Mouse (Mus musculus) ES-Bruce4 (cell line): Measurements from ENCODE around the gene Glt1d1. TPM values are rescaled to one million over a fixed set of nuclear protein-coding genes. Genes with fewer than 3 reads are reported as not detected.

Experiments
- H3K27ac ChIP-seq: 2 replicates; pipeline ENCODE4 v1.5.1; 2012; ENCODE audit warnings: low read length, inconsistent platforms; ENCODE audit not compliant: insufficient read depth
- H3K27me3 ChIP-seq: 2 replicates; pipeline ENCODE4 v1.6.1; 2012; ENCODE audit warnings: mild to moderate bottlenecking, low read length, inconsistent platforms; ENCODE audit not compliant: control insufficient read depth, poor library complexity, insufficient read depth, severe bottlenecking
- H3K36me3 ChIP-seq: 2 replicates; pipeline ENCODE4 v1.6.1; 2012; ENCODE audit warnings: inconsistent platforms, mild to moderate bottlenecking, low read length, moderate library complexity; ENCODE audit not compliant: control insufficient read depth, poor library complexity, insufficient read depth, severe bottlenecking
- H3K4me1 ChIP-seq: one replicate; pipeline ENCODE4 v1.8.1; 2011; ENCODE audit warnings: low read length; ENCODE audit not compliant: control insufficient read depth, insufficient read depth
- H3K4me3 ChIP-seq: 2 replicates; pipeline ENCODE4 v1.5.1; 2011; ENCODE audit warnings: low read depth, mild to moderate bottlenecking, low read length
- H3K9ac ChIP-seq: 2 replicates; pipeline ENCODE4 v1.6.1; 2012; ENCODE audit warnings: low read depth, mild to moderate bottlenecking, inconsistent platforms; ENCODE audit not compliant: poor library complexity, severe bottlenecking
- H3K9me3 ChIP-seq: replicated peaks from 2 replicates; pipeline ENCODE4 v1.6.1; 2012; ENCODE audit warnings: mild to moderate bottlenecking, low read length, inconsistent platforms; ENCODE audit not compliant: control insufficient read depth, poor library complexity, insufficient read depth, severe bottlenecking
- CTCF ChIP-seq: IDR thresholded peaks from one replicate; pipeline ENCODE4 v1.8.1; 2011; ENCODE audit warnings: low read depth, low read length
- EP300 ChIP-seq: IDR thresholded peaks from 2 replicates; pipeline ENCODE4 v1.6.1; 2011; ENCODE audit warnings: low read depth, low read length; ENCODE audit not compliant: insufficient read depth
- POLR2A ChIP-seq: IDR thresholded peaks from one replicate; pipeline ENCODE4 v1.8.1; 2011; ENCODE audit warnings: low read length; ENCODE audit not compliant: insufficient read depth
- polyA plus RNA-seq: library from polyadenylated mRNA; stranded (reverse); fragments of >200 nt; gene quantifications from 2 replicates; pipeline ENCODE4 v1.2.4, GENCODE M21; 2011; ENCODE audit warnings: low read depth; ENCODE audit not compliant: missing spikeins, insufficient read depth, insufficient read length

The Glt1d1 gene
- polyA plus RNA-seq, 1 experiment: 22.8 TPM

DNA sequence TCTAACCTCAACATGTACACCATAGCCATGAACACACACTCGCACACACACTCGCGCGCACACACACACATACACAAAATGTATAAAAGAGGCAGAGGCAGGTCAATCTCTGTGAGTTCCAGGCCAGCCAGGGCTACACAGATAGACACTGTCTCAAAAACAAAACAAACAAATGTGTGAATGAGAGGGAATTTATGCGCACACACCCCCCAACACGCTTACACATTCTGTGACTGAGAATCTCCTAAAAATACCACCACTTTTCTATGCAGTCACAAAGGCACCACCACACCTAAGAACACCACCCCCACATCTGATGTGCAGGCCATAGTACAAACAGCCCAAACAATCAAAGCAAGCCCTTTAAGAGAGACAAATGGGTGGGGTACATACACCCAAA lies 19.7 kb upstream of the Glt1d1 start:
- no peak overlapping the region for H3K4me3 ChIP-seq
- H3K36me3 ChIP-seq: peaks cover 9% of the 10 kb centered on the region
- H3K4me1 ChIP-seq: peaks cover 3% of the 10 kb centered on the region
- no peak overlapping the region for H3K27ac ChIP-seq
- no peak overlapping the region for H3K9ac ChIP-seq
- H3K27me3 ChIP-seq: no peaks in the 10 kb centered on the region
- H3K9me3 ChIP-seq: no peaks in the 10 kb centered on the region
- TF ChIP-seq CTCF (no peak), POLR2A (no peak)

DNA sequence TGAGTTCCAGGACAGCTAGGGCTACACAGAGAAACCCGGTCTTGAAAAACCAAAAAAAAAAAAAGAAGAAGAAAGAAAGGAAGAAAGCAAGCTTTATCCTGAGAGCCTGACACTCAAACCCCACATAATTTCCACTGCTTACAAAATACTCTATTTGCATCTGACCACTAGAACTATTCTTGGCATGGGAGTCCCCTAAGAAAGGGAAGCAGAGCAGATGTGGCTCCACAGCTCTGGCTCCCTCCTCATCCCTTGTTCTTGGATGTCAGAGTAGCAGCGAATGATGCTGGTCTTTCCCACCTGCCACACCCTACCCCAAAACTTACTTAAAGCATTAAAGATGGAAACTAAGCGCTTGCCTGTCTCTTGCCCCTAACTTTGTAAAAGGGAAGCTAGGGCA lies 16.6 kb upstream of the Glt1d1 start:
- TF ChIP-seq CTCF: no peak
- TF ChIP-seq EP300: no peak
- TF ChIP-seq POLR2A: no peak
- Histone ChIP-seq H3K36me3 (no peaks in the 10 kb centered on the region), H3K4me3 (no peak overlapping the region), H3K9ac (peak overlapping the region; percentile 90; the same call in 1 of the 2 replicates), H3K27me3 (no peaks in the 10 kb centered on the region), H3K9me3 (no peaks in the 10 kb centered on the region), H3K4me1 (peaks cover 5% of the 10 kb centered on the region), H3K27ac (no peak overlapping the region)

DNA sequence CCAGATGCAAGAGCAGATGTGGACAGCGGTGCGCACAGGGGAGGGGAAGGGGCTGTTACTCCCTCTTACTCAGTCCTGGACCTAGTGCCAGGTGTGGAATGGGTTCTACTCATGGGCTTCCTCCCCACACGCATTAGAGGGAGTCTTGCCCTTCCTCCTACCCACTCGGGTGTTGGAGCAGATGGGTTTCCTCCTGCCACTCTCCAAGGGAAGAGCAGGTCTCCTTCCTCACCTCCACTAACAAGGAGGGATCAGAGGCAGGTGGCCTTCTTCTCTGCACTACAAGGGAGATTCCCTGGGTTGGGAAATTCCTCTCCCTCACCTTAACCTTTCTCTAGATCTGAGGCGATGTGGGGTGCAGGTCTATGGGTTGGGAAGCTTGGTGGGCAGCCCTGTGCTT lies 15.9 kb upstream of the Glt1d1 start:
- Histone ChIP-seq H3K4me3 (peak overlapping the region; percentile 91), H3K9me3 (no peaks in the 10 kb centered on the region), H3K9ac (peak overlapping the region; percentile 90), H3K4me1 (peaks cover 5% of the 10 kb centered on the region), H3K27me3 (no peaks in the 10 kb centered on the region), H3K27ac (no peak overlapping the region), H3K36me3 (no peaks in the 10 kb centered on the region)
- TF ChIP-seq POLR2A (no peak), EP300 (no peak), CTCF (no peak)

DNA sequence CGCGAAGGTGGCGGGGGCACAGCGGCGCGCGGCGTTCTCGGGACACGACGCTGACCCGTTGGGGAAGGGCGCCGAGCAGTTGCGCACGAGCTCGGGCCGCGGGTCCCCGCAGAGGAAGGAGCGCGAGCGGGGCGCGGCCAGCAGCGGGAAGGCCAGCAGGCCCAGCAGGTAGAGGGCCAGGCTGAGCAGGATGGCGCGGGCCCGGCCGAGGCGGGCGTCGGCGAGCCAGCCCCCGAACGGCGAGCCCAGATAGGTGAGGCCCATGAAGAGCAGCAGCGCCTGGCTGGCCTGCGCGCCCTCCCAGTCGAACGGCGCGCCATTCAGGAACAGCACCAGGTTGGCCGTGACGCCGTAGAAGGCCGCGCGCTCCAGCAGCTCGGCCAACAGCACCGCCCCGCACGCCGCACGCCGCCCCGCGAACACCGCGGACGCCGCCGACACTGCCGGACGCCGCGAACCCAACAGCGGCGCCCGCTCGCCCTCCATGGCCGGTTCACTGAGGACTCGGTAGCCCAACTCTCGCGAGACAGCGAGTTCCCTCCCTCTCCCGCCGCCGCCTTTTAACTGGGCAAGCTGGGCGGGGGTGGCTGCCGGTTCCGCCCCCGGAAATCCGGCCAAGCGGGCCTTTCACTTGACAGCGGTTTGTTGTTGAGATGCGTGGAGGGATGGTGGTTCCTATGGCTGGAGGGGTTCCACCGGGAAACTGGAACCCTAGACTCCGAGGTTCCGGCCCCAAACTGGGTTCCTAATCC lies 15.0 kb upstream of the Glt1d1 start:
- Histone ChIP-seq H3K4me3 (peak overlapping the region; percentile 91), H3K4me1 (peaks cover 3% of the 10 kb centered on the region), H3K9me3 (no peaks in the 10 kb centered on the region), H3K36me3 (no peaks in the 10 kb centered on the region), H3K27ac (no peak overlapping the region), H3K27me3 (no peaks in the 10 kb centered on the region), H3K9ac (peak overlapping the region; percentile 90)
- 0 out of 2 replicates have a peak, but pooled peaks have one; percentile 14 for TF ChIP-seq EP300
- TF ChIP-seq POLR2A: no peak
- TF ChIP-seq CTCF: no peak

DNA sequence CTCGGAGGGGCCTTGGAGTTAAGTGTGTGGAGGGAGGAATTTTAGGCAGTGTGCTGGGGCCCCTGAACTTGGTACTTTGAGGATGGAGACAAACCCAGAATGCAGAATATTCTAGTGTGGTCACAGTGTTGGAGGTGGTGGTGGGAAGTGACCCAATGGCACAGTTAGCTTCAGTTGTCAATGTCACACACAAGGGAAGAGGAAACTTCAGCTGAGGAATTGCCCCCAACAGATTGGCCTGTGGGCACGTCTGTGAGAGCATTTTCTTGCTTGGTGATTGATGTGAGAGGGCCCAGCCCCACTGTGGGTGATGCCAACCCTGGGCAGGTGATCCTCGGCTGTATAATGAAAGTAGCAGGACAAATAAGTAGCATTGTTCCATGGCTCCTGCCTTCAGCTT lies 13.2 kb upstream of the Glt1d1 start:
- H3K27ac ChIP-seq: no peak overlapping the region
- H3K4me3 ChIP-seq: no peak overlapping the region
- H3K36me3 ChIP-seq: no peaks in the 10 kb centered on the region
- TF ChIP-seq POLR2A (no peak), EP300 (no peak)
- no peaks in the 10 kb centered on the region for H3K9me3 ChIP-seq
- H3K9ac ChIP-seq: no peak overlapping the region
- peaks cover 3% of the 10 kb centered on the region for H3K4me1 ChIP-seq
- no peaks in the 10 kb centered on the region for H3K27me3 ChIP-seq

DNA sequence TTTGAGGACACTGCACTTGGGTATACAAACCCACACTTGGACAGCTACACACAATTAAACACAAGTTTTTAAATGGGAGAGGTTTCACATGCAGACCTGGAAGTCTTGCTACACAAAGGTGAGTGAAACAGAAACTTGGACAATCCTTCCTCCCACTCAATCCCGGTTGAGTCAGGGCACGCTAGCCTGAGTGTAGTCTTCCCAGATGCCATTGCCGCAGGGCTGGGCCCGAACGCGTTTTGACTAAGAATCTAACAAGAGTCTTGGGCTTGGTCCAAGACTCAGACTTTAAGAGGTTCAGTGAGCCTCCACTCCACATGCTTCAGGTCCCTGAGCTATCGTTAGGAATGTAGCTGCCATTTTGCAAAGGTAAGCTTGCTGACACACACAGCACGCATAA lies 11.7 kb upstream of the Glt1d1 start:
- H3K27me3 ChIP-seq: no peaks in the 10 kb centered on the region
- H3K27ac ChIP-seq: no peak overlapping the region; the same call in 1 of the 2 replicates
- H3K4me1 ChIP-seq: peaks cover 2% of the 10 kb centered on the region
- TF ChIP-seq CTCF (no peak), EP300 (no peak), POLR2A (no peak)
- no peaks in the 10 kb centered on the region for H3K9me3 ChIP-seq
- no peak overlapping the region for H3K4me3 ChIP-seq
- no peak overlapping the region for H3K9ac ChIP-seq
- H3K36me3 ChIP-seq: no peaks in the 10 kb centered on the region
